Mouse (Mus musculus) heart, embryonic 13.5 days (tissue): Measurements from ENCODE around the gene Slc35e2. TPM values are rescaled to one million over a fixed set of nuclear protein-coding genes. Genes with fewer than 3 reads are reported as not detected.

Source experiments
- ATAC-seq: fragments of 200-750 bp; cut with Nextera tagmentation; 2 replicates; pipeline ENCODE4 v1.8.0; 2017; ENCODE audit warnings: moderate TSS enrichment; ENCODE audit not compliant: insufficient number of reproducible peaks, low FRiP score, low TSS enrichment; ENCODE audit errors: extremely low read depth
- H3K27ac ChIP-seq: fragments of 300-500 bp; sonication (generic); replicated peaks from 2 replicates; pipeline ENCODE4 v1.5.1; 2015; ENCODE audit warnings: moderate library complexity, mild to moderate bottlenecking, inconsistent platforms
- H3K27me3 ChIP-seq: fragments of 300-500 bp; sonication (generic); replicated peaks from 2 replicates; pipeline ENCODE4 v1.6.1; 2015; ENCODE audit warnings: mild to moderate bottlenecking, inconsistent platforms
- H3K36me3 ChIP-seq: fragments of 300-500 bp; sonication (generic); 2 replicates; pipeline ENCODE4 v1.6.1; 2015; ENCODE audit warnings: mild to moderate bottlenecking, inconsistent platforms
- H3K4me1 ChIP-seq: fragments of 300-500 bp; sonication (generic); 2 replicates; pipeline ENCODE4 v1.6.1; 2015; ENCODE audit warnings: inconsistent platforms
- H3K4me2 ChIP-seq: fragments of 300-500 bp; sonication (generic); 2 replicates; pipeline ENCODE4 v1.6.1; 2015; ENCODE audit warnings: inconsistent platforms, mild to moderate bottlenecking, moderate library complexity
- H3K4me3 ChIP-seq: fragments of 300-500 bp; sonication (generic); 2 replicates; pipeline ENCODE4 v1.5.1; 2015; ENCODE audit warnings: moderate library complexity, mild to moderate bottlenecking, inconsistent platforms
- H3K9ac ChIP-seq: fragments of 300-500 bp; sonication (generic); 2 replicates; pipeline ENCODE4 v1.6.1; 2015; ENCODE audit warnings: inconsistent platforms, mild to moderate bottlenecking, moderate library complexity
- H3K9me3 ChIP-seq: fragments of 300-500 bp; sonication (generic); 2 replicates; pipeline ENCODE4 v1.6.1; 2016; ENCODE audit warnings: inconsistent platforms
- WGBS: fragments of 180-500 bp; shearing (Covaris S2); methylation state at CpG from one replicate; pipeline ENCODE4 v1.1.7; 2015; ENCODE audit warnings: mixed read lengths; 5-methylcytosine and 5-hydroxymethylcytosine counted together
- polyA plus RNA-seq: library from polyadenylated mRNA; unstranded; fragments of >200 nt; fragmentation: Nextera tagmentation; extraction: Ambion mirVana; gene quantifications from 2 replicates; pipeline ENCODE4 v1.2.1, GENCODE M21; 2015

The Slc35e2 gene
- polyA plus RNA-seq, 1 experiment from 2014 or later, result 6.2 TPM

GRCm38 (mm10) chr4:155577132-155577531, 24.1 kb upstream of the Slc35e2 start:
- no peak overlapping the region for H3K4me3 ChIP-seq
- no peaks in the 10 kb centered on the region for H3K9me3 ChIP-seq
- 85% methylated on average over 9 of the region's 9 CpGs for WGBS
- no peak overlapping the region for H3K4me2 ChIP-seq
- H3K27me3 ChIP-seq, result no peaks in the 10 kb centered on the region
- H3K4me1 ChIP-seq, result no peaks in the 10 kb centered on the region
- no peak overlapping the region for H3K27ac ChIP-seq
- ATAC-seq, result no peak
- no peak overlapping the region for H3K9ac ChIP-seq
- peaks cover 56% of the 10 kb centered on the region for H3K36me3 ChIP-seq

- no peaks in the 10 kb centered on the region for H3K4me1 ChIP-seq
- no peak overlapping the region for H3K9ac ChIP-seq
- peaks cover 62% of the 10 kb centered on the region for H3K36me3 ChIP-seq
- 78% methylated on average over 5 of the region's 5 CpGs for WGBS
- no peak for ATAC-seq
- H3K9me3 ChIP-seq, result no peaks in the 10 kb centered on the region
- no peak overlapping the region for H3K27ac ChIP-seq
- H3K27me3 ChIP-seq, result no peaks in the 10 kb centered on the region
- H3K4me2 ChIP-seq, result no peak overlapping the region
- no peak overlapping the region for H3K4me3 ChIP-seq
Measured at GRCm38 (mm10) chr4:155577741-155578140, 23.5 kb upstream of the Slc35e2 start.

- peaks cover 66% of the 10 kb centered on the region for H3K36me3 ChIP-seq
- WGBS, result 75% methylated on average over 7 of the region's 7 CpGs
Measured at GRCm38 (mm10) chr4:155578336-155579125, 22.7 kb upstream of the Slc35e2 start.

GRCm38 (mm10) chr4:155580420-155580819, 20.8 kb upstream of the Slc35e2 start:
- H3K4me2 ChIP-seq, result no peak overlapping the region
- H3K9ac ChIP-seq, result no peak overlapping the region
- H3K27ac ChIP-seq, result no peak overlapping the region
- no peak for ATAC-seq
- peaks cover 81% of the 10 kb centered on the region for H3K36me3 ChIP-seq
- no peak overlapping the region for H3K4me3 ChIP-seq
- H3K4me1 ChIP-seq, result no peaks in the 10 kb centered on the region
- H3K27me3 ChIP-seq, result no peaks in the 10 kb centered on the region
- H3K9me3 ChIP-seq, result no peaks in the 10 kb centered on the region
- WGBS, result 26% methylated on average over 1 of the region's 1 CpGs

More at GRCm38 (mm10) chr4:155578336-155579125, 22.7 kb upstream of the Slc35e2 start:
- Histone ChIP-seq H3K9me3 (no peaks in the 10 kb centered on the region), H3K4me2 (no peak overlapping the region), H3K4me3 (no peak overlapping the region), H3K27ac (no peak overlapping the region), H3K4me1 (no peaks in the 10 kb centered on the region), H3K27me3 (no peaks in the 10 kb centered on the region), H3K9ac (no peak overlapping the region)
- no peak for ATAC-seq

GRCm38 (mm10) chr4:155582279-155582905, 18.8 kb upstream of the Slc35e2 start:
- Histone ChIP-seq H3K9me3 (no peaks in the 10 kb centered on the region), H3K27me3 (no peaks in the 10 kb centered on the region), H3K9ac (no peak overlapping the region), H3K4me3 (no peak overlapping the region), H3K36me3 (peaks cover 88% of the 10 kb centered on the region), H3K4me1 (no peaks in the 10 kb centered on the region), H3K4me2 (no peak overlapping the region), H3K27ac (no peak overlapping the region)
- no peak for ATAC-seq
- WGBS, result 96% methylated on average over 6 of the region's 6 CpGs

GRCm38 (mm10) chr4:155589356-155589755, 11.9 kb upstream of the Slc35e2 start:
- no peak for ATAC-seq
- no peaks in the 10 kb centered on the region for H3K4me1 ChIP-seq
- H3K9me3 ChIP-seq, result no peaks in the 10 kb centered on the region
- no peak overlapping the region for H3K9ac ChIP-seq
- H3K27ac ChIP-seq, result no peak overlapping the region
- H3K27me3 ChIP-seq, result no peaks in the 10 kb centered on the region
- no peak overlapping the region for H3K4me3 ChIP-seq
- no peak overlapping the region for H3K4me2 ChIP-seq
- WGBS, result 86% methylated on average over 5 of the region's 5 CpGs
- H3K36me3 ChIP-seq, result peaks cover 69% of the 10 kb centered on the region

GRCm38 (mm10) chr4:155591012-155591719, 10.1 kb upstream of the Slc35e2 start:
- no peak overlapping the region for H3K27ac ChIP-seq
- no peak overlapping the region for H3K4me3 ChIP-seq
- H3K4me1 ChIP-seq, result 0 out of 2 replicates have a peak, but pooled peaks cover 2% of the 10 kb centered on the region
- H3K36me3 ChIP-seq, result peaks cover 51% of the 10 kb centered on the region
- no peaks in the 10 kb centered on the region for H3K27me3 ChIP-seq
- ATAC-seq, result no peak
- no peak overlapping the region for H3K4me2 ChIP-seq
- no peak overlapping the region for H3K9ac ChIP-seq
- H3K9me3 ChIP-seq, result no peaks in the 10 kb centered on the region
- WGBS, result 65% methylated on average over 7 of the region's 7 CpGs

GRCm38 (mm10) chr4:155593780-155594179, 7.4 kb upstream of the Slc35e2 start:
- Histone ChIP-seq H3K27ac (no peak overlapping the region), H3K4me2 (no peak overlapping the region), H3K9ac (no peak overlapping the region), H3K4me1 (0 out of 2 replicates have a peak, but pooled peaks cover 2% of the 10 kb centered on the region), H3K9me3 (no peaks in the 10 kb centered on the region), H3K4me3 (no peak overlapping the region), H3K36me3 (peaks cover 25% of the 10 kb centered on the region), H3K27me3 (no peaks in the 10 kb centered on the region)
- WGBS, result 45% methylated on average over 1 of the region's 1 CpGs
- ATAC-seq, result no peak

GRCm38 (mm10) chr4:155595777-155596176, 5.4 kb upstream of the Slc35e2 start:
- Histone ChIP-seq H3K4me3 (no peak overlapping the region), H3K36me3 (peaks cover 5% of the 10 kb centered on the region), H3K27me3 (no peaks in the 10 kb centered on the region), H3K9ac (no peak overlapping the region), H3K4me2 (no peak overlapping the region), H3K9me3 (no peaks in the 10 kb centered on the region), H3K4me1 (peaks cover 8% of the 10 kb centered on the region), H3K27ac (no peak overlapping the region)
- 73% methylated on average over 3 of the region's 3 CpGs for whole genome bisulfite sequencing
- ATAC-seq, result no peak

- Histone ChIP-seq H3K9ac (no peak overlapping the region), H3K4me2 (no peak overlapping the region), H3K27ac (no peak overlapping the region), H3K9me3 (no peaks in the 10 kb centered on the region), H3K36me3 (no peaks in the 10 kb centered on the region), H3K4me3 (no peak overlapping the region), H3K27me3 (no peaks in the 10 kb centered on the region), H3K4me1 (peaks cover 8% of the 10 kb centered on the region)
- no peak for ATAC-seq
- 73% methylated on average over 5 of the region's 5 CpGs for WGBS
Measured at GRCm38 (mm10) chr4:155596606-155597005, 4.6 kb upstream of the Slc35e2 start.

GRCm38 (mm10) chr4:155598536-155598935, 2.7 kb upstream of the Slc35e2 start:
- no peak overlapping the region for H3K4me3 ChIP-seq
- H3K27ac ChIP-seq, result no peak overlapping the region
- 20% methylated on average over 18 of the region's 20 CpGs for WGBS
- H3K4me1 ChIP-seq, result peaks cover 19% of the 10 kb centered on the region
- no peak overlapping the region for H3K4me2 ChIP-seq
- no peak overlapping the region for H3K9ac ChIP-seq
- peaks cover 9% of the 10 kb centered on the region for H3K36me3 ChIP-seq
- H3K9me3 ChIP-seq, result no peaks in the 10 kb centered on the region
- H3K27me3 ChIP-seq, result no peaks in the 10 kb centered on the region
- no peak for ATAC-seq
